Mouse (Mus musculus) midbrain, embryonic 14.5 days (tissue): ENCODE measurements around the gene Gpr65. TPM values are rescaled to one million over a fixed set of nuclear protein-coding genes. Genes with fewer than 3 reads are reported as not detected.

Experiments
- ATAC-seq: fragments of 200-750 bp; cut with Nextera tagmentation; 2 replicates; pipeline ENCODE4 v1.8.0; 2017; ENCODE audit warnings: moderate number of reproducible peaks, moderate library complexity; ENCODE audit not compliant: low FRiP score, low TSS enrichment
- DNase-seq: peaks from one replicate; pipeline ENCODE4 v3.0.0-alpha.2; 2015
- H3K27ac ChIP-seq: fragments of 300-500 bp; sonication (generic); replicated peaks from 2 replicates; pipeline ENCODE4 v1.5.1; 2014; ENCODE audit warnings: mild to moderate bottlenecking, low read depth, low read length, moderate library complexity
- H3K27me3 ChIP-seq: fragments of 300-500 bp; sonication (generic); 2 replicates; pipeline ENCODE4 v1.6.1; 2014; ENCODE audit warnings: low read length, control low read depth, mixed read lengths; ENCODE audit not compliant: control insufficient read depth, insufficient read depth
- H3K36me3 ChIP-seq: fragments of 300-500 bp; sonication (generic); 2 replicates; pipeline ENCODE4 v1.6.1; 2014; ENCODE audit warnings: low read length, control low read depth; ENCODE audit not compliant: control insufficient read depth, insufficient read depth
- H3K4me1 ChIP-seq: fragments of 300-500 bp; sonication (generic); 2 replicates; pipeline ENCODE4 v1.6.1; 2014; ENCODE audit warnings: mild to moderate bottlenecking, antibody characterized with exemption, low read length, control low read depth; ENCODE audit not compliant: control insufficient read depth, insufficient read depth
- H3K4me2 ChIP-seq: fragments of 300-500 bp; sonication (generic); 2 replicates; pipeline ENCODE4 v1.6.1; 2014; ENCODE audit warnings: mild to moderate bottlenecking, low read length, moderate library complexity
- H3K4me3 ChIP-seq: fragments of 300-500 bp; sonication (generic); replicated peaks from 2 replicates; pipeline ENCODE4 v1.5.1; 2014; ENCODE audit warnings: low read depth, low read length
- H3K9ac ChIP-seq: fragments of 300-500 bp; sonication (generic); replicated peaks from 2 replicates; pipeline ENCODE4 v1.6.1; 2014; ENCODE audit warnings: mild to moderate bottlenecking, low read length, moderate library complexity
- H3K9me3 ChIP-seq: fragments of 300-500 bp; sonication (generic); 2 replicates; pipeline ENCODE4 v1.6.1; 2016; ENCODE audit warnings: low read length, control low read depth, mixed read lengths; ENCODE audit not compliant: control insufficient read depth
- WGBS: fragments of 180-500 bp; shearing (Covaris S2); extraction: QIAGEN DNeasy Blood & Tissue Kit; methylation state at CpG from one replicate; pipeline ENCODE4 v1.1.7; 2014; 5-methylcytosine and 5-hydroxymethylcytosine counted together
- polyA plus RNA-seq: library from polyadenylated mRNA; unstranded; fragments of >200 nt; fragmentation: Nextera tagmentation; extraction: Ambion mirVana; gene quantifications from 2 replicates; pipeline ENCODE4 v1.2.1, GENCODE M21; 2014

Gpr65 gene
- polyA plus RNA-seq, 1 experiment from 2014 or later: 0.59 TPM

DNA sequence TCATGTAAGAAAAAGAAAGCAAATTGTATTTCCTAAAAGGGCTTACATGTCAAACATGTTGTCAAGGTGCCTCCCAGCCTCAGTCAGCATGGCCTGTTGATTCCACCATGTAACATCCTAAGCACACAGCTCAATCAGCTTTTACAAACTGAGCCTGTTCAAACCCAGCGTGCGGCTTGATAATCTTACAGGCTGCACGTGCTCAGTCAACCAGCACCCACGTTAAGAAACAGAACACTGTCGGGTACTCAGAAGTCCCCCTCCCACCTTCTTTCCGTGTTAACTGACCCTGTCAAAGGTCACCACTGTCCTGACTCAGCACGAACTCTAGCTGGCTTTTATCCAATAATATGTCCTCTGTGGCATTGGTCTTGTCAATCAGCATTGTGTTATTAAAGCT is 4.0 kb downstream of the Gpr65 start:
- Histone ChIP-seq H3K4me3 (no peak overlapping the region), H3K36me3 (no peaks in the 10 kb centered on the region), H3K4me2 (no peak overlapping the region), H3K9ac (no peak overlapping the region), H3K27me3 (no peaks in the 10 kb centered on the region), H3K27ac (no peak overlapping the region), H3K9me3 (no peaks in the 10 kb centered on the region), H3K4me1 (0 out of 2 replicates have a peak, but pooled peaks cover 2% of the 10 kb centered on the region)
- ATAC-seq: no peak
- 45% methylated on average over 7 of the region's 7 CpGs for WGBS
- no peak for DNase-seq

- H3K9me3 ChIP-seq: no peaks in the 10 kb centered on the region
- ATAC-seq (no peak), DNase-seq (peak; percentile 89)
- no peaks in the 10 kb centered on the region for H3K36me3 ChIP-seq
- no peak overlapping the region for H3K9ac ChIP-seq
- 34% methylated on average over 5 of the region's 5 CpGs for WGBS
- no peak overlapping the region for H3K4me3 ChIP-seq
- H3K27me3 ChIP-seq: no peaks in the 10 kb centered on the region
- H3K27ac ChIP-seq: no peak overlapping the region
- no peaks in the 10 kb centered on the region; the same call in 1 of the 2 replicates for H3K4me1 ChIP-seq
- no peak overlapping the region for H3K4me2 ChIP-seq
Measured at GRCm38 (mm10) chr12:98280530-98280929, 12.1 kb downstream of the Gpr65 start.

- Histone ChIP-seq H3K27me3 (no peaks in the 10 kb centered on the region), H3K4me3 (no peak overlapping the region), H3K27ac (no peak overlapping the region), H3K9me3 (no peaks in the 10 kb centered on the region), H3K9ac (no peak overlapping the region), H3K36me3 (no peaks in the 10 kb centered on the region), H3K4me1 (no peaks in the 10 kb centered on the region; the same call in 1 of the 2 replicates), H3K4me2 (no peak overlapping the region)
- no peak for DNase-seq
- WGBS: 78% methylated on average over 8 of the region's 8 CpGs
- no peak for ATAC-seq
Measured at GRCm38 (mm10) chr12:98280996-98281395, 12.6 kb downstream of the Gpr65 start.

DNA sequence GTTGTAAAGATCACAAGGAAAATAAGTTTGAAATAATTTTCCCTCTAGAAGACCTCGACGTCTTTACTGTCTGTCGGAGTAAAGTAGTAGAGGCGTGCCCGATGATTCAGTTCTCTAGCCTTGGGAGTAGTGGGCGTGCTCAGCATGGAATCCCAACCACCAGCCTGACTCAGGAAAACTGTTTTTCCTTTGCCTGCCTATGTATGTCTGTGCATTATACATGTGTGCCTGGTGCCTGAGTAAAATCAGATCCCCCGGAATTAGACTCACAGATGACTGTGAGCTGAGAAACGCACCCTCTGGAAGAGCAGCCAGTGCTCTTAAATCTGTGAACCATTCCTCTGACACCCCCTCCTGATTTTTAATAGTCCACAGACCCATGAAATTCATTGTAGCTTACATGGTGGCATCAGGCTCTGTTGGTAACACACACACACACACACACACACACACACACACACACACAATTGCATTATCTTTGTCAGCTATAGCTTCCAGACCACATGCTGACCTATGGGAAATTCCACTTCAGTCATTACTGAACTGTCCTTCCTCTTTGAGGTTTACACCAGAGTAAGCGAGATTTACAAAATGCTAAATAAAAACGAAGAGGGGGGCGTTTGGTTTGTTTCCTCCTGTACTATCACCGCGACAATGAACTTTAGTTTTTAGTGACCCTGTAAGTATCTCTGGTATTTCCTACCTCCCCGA is 14.5 kb downstream of the Gpr65 start:
- no peak for DNase-seq
- 87% methylated on average over 14 of the region's 14 CpGs for WGBS
- Histone ChIP-seq H3K4me3 (no peak overlapping the region), H3K4me2 (no peak overlapping the region), H3K4me1 (no peaks in the 10 kb centered on the region; the same call in 1 of the 2 replicates), H3K36me3 (no peaks in the 10 kb centered on the region), H3K9me3 (no peaks in the 10 kb centered on the region), H3K27me3 (no peaks in the 10 kb centered on the region), H3K9ac (no peak overlapping the region), H3K27ac (no peak overlapping the region)
- no peak for ATAC-seq

- Histone ChIP-seq H3K27me3 (no peaks in the 10 kb centered on the region), H3K36me3 (no peaks in the 10 kb centered on the region), H3K4me1 (no peaks in the 10 kb centered on the region; the same call in 1 of the 2 replicates), H3K9ac (no peak overlapping the region), H3K4me3 (no peak overlapping the region), H3K27ac (no peak overlapping the region), H3K4me2 (no peak overlapping the region), H3K9me3 (no peaks in the 10 kb centered on the region)
- no peak for DNase-seq
- no peak for ATAC-seq
- 81% methylated on average over 3 of the region's 3 CpGs for WGBS
Measured at GRCm38 (mm10) chr12:98283487-98283860, 15.0 kb downstream of the Gpr65 start.

DNA sequence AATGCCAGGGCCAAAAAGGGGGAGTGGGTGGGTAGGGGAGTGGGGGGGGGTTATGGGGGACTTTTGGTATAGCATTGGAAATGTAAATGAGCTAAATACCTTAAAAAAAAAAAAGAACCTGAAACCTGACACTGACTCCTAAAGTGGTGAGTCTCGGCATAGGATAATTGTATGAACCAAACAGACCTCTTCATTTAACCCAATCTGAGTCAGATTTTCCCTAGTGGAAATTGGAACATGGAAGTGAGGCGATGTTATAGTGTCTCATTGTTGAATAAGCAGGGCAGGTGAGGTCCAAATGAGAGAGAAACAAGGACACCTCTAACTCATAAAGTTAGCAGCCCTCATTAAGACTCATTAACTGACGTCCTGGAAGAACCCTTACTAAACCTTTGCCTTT is 16.0 kb downstream of the Gpr65 start:
- Histone ChIP-seq H3K4me2 (no peak overlapping the region), H3K9ac (no peak overlapping the region), H3K4me3 (no peak overlapping the region), H3K27ac (no peak overlapping the region), H3K4me1 (no peaks in the 10 kb centered on the region; the same call in 1 of the 2 replicates), H3K27me3 (no peaks in the 10 kb centered on the region), H3K36me3 (no peaks in the 10 kb centered on the region), H3K9me3 (no peaks in the 10 kb centered on the region)
- 85% methylated on average over 3 of the region's 3 CpGs for WGBS
- no peak for ATAC-seq
- DNase-seq: no peak

DNA sequence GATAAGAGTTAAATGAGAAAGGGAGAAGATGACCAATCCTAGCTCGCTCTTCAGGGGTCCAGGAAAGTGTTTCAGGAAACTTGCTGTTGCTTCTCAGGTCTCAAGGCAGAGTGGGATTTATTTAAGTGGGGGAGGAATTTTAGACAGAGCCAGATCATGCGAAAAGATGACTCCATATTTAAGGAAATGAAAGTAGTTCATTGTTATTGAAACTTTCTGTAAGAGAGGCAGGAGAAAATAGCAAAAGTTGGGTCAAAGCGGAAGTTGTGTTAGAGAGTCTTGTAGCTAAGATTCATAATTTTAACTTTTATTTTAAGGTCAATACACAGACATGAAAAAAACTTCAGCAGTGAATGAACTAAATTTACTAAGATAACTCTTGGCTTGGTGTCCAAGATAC is 22.0 kb downstream of the Gpr65 start:
- Histone ChIP-seq H3K4me3 (no peak overlapping the region), H3K4me1 (no peaks in the 10 kb centered on the region), H3K9me3 (no peaks in the 10 kb centered on the region), H3K36me3 (no peaks in the 10 kb centered on the region), H3K4me2 (no peak overlapping the region), H3K27ac (no peak overlapping the region), H3K9ac (no peak overlapping the region), H3K27me3 (no peaks in the 10 kb centered on the region)
- 94% methylated on average over 3 of the region's 3 CpGs for WGBS
- ATAC-seq (no peak), DNase-seq (no peak)

DNA sequence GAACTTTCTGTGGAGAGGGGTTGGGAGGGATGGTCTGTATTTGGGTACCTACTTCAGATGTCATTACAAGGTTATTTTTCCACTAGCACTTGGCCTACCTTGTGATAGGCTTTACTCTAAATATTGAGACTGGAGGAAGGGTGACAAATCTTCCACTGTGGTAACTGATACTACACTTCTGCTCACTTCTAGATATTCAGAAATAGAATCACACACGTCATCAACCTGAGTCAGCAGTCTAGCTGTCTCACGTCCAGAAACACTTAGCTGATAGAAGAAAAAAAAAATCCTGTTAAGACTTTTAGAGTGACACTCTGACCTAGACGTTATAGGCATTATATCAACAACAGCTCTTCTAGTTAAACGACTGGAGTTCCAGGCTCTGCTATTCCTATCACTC is 23.8 kb downstream of the Gpr65 start:
- DNase-seq (no peak), ATAC-seq (no peak)
- no peak overlapping the region for H3K4me2 ChIP-seq
- no peaks in the 10 kb centered on the region for H3K4me1 ChIP-seq
- no peak overlapping the region for H3K27ac ChIP-seq
- H3K9me3 ChIP-seq: no peaks in the 10 kb centered on the region
- H3K4me3 ChIP-seq: no peak overlapping the region
- WGBS: 89% methylated on average over 4 of the region's 4 CpGs
- H3K27me3 ChIP-seq: no peaks in the 10 kb centered on the region
- H3K36me3 ChIP-seq: no peaks in the 10 kb centered on the region
- no peak overlapping the region for H3K9ac ChIP-seq

GRCm38 (mm10) chr12:98294241-98294640 is 25.8 kb downstream of the Gpr65 start:
- 90% methylated on average over 2 of the region's 2 CpGs for WGBS
- Histone ChIP-seq H3K9me3 (no peaks in the 10 kb centered on the region), H3K27ac (no peak overlapping the region), H3K27me3 (no peaks in the 10 kb centered on the region), H3K4me1 (no peaks in the 10 kb centered on the region), H3K36me3 (no peaks in the 10 kb centered on the region), H3K4me3 (no peak overlapping the region), H3K9ac (no peak overlapping the region), H3K4me2 (no peak overlapping the region)
- ATAC-seq (no peak), DNase-seq (no peak)
